Mouse (Mus musculus): ENCODE results near the gene Fam178b. TPM values are rescaled to one million over a fixed set of nuclear protein-coding genes. Genes with fewer than 3 reads are reported as not detected.

Gene Fam178b
- polyA plus RNA-seq, 1 experiment = 13.9 TPM

- TF ChIP-seq CTCF (IDR thresholded peaks at IDR 0.05; ENCODE audit: insufficient read depth, low read length) = no peak
- no peak for TF ChIP-seq POLR2A (IDR thresholded peaks at IDR 0.05; ENCODE audit: borderline replicate concordance, extremely low read depth, low read depth, low read length)
- DNase-seq = no peak
- no peak overlapping the region for H3K4me3 ChIP-seq (replicated peaks; ENCODE audit: extremely low read depth, low read depth, low read length)
- WGBS = 75% methylated on average over 1 of the region's 1 CpGs
- H3K4me1 ChIP-seq (ENCODE audit: control insufficient read depth, insufficient read depth, low read length) = peaks cover 6% of the 10 kb centered on the region; the same call in 1 of the 2 replicates
Observed at GRCm38 (mm10) chr1:36708626-36709025, 25.6 kb upstream of the Fam178b start.

GRCm38 (mm10) chr1:36707797-36708196, 24.8 kb upstream of the Fam178b start:
- 76% methylated on average over 3 of the region's 3 CpGs for WGBS
- Histone ChIP-seq H3K4me1 (ENCODE audit: control insufficient read depth, insufficient read depth, low read length) (peaks cover 6% of the 10 kb centered on the region; the same call in 1 of the 2 replicates), H3K4me3 (replicated peaks; ENCODE audit: extremely low read depth, low read depth, low read length) (no peak overlapping the region)
- DNase-seq = no peak
- TF ChIP-seq POLR2A (IDR thresholded peaks at IDR 0.05; ENCODE audit: borderline replicate concordance, extremely low read depth, low read depth, low read length) (no peak), CTCF (IDR thresholded peaks at IDR 0.05; ENCODE audit: insufficient read depth, low read length) (no peak)

GRCm38 (mm10) chr1:36707166-36707565, 24.2 kb upstream of the Fam178b start:
- TF ChIP-seq POLR2A (IDR thresholded peaks at IDR 0.05; ENCODE audit: borderline replicate concordance, extremely low read depth, low read depth, low read length) (no peak), CTCF (IDR thresholded peaks at IDR 0.05; ENCODE audit: insufficient read depth, low read length) (no peak)
- Histone ChIP-seq H3K4me3 (replicated peaks; ENCODE audit: extremely low read depth, low read depth, low read length) (no peak overlapping the region), H3K4me1 (ENCODE audit: control insufficient read depth, insufficient read depth, low read length) (peaks cover 6% of the 10 kb centered on the region; the same call in 1 of the 2 replicates)
- 61% methylated on average over 2 of the region's 2 CpGs for WGBS
- no peak for DNase-seq

- TF ChIP-seq CTCF (IDR thresholded peaks at IDR 0.05; ENCODE audit: insufficient read depth, low read length) (no peak), POLR2A (IDR thresholded peaks at IDR 0.05; ENCODE audit: borderline replicate concordance, extremely low read depth, low read depth, low read length) (no peak)
- peaks cover 3% of the 10 kb centered on the region; the same call in 1 of the 2 replicates for H3K4me1 ChIP-seq (ENCODE audit: control insufficient read depth, insufficient read depth, low read length)
- no peak overlapping the region for H3K4me3 ChIP-seq (replicated peaks; ENCODE audit: extremely low read depth, low read depth, low read length)
- DNase-seq = no peak
- WGBS = 71% methylated on average over 5 of the region's 5 CpGs
Observed at GRCm38 (mm10) chr1:36697030-36697429, 14.0 kb upstream of the Fam178b start.

GRCm38 (mm10) chr1:36696411-36696810, 13.4 kb upstream of the Fam178b start:
- TF ChIP-seq CTCF (IDR thresholded peaks at IDR 0.05; ENCODE audit: insufficient read depth, low read length) (no peak), POLR2A (IDR thresholded peaks at IDR 0.05; ENCODE audit: borderline replicate concordance, extremely low read depth, low read depth, low read length) (no peak)
- peaks cover 5% of the 10 kb centered on the region; the same call in 1 of the 2 replicates for H3K4me1 ChIP-seq (ENCODE audit: control insufficient read depth, insufficient read depth, low read length)
- 57% methylated on average over 6 of the region's 6 CpGs for WGBS
- DNase-seq = no peak
- H3K4me3 ChIP-seq (replicated peaks; ENCODE audit: extremely low read depth, low read depth, low read length) = no peak overlapping the region

GRCm38 (mm10) chr1:36694871-36695270, 11.9 kb upstream of the Fam178b start:
- Histone ChIP-seq H3K4me3 (replicated peaks; ENCODE audit: extremely low read depth, low read depth, low read length) (no peak overlapping the region), H3K4me1 (ENCODE audit: control insufficient read depth, insufficient read depth, low read length) (peaks cover 7% of the 10 kb centered on the region; the same call in 1 of the 2 replicates)
- DNase-seq = no peak
- TF ChIP-seq POLR2A (IDR thresholded peaks at IDR 0.05; ENCODE audit: borderline replicate concordance, extremely low read depth, low read depth, low read length) (no peak), CTCF (IDR thresholded peaks at IDR 0.05; ENCODE audit: insufficient read depth, low read length) (no peak)
- WGBS = 82% methylated on average over 6 of the region's 6 CpGs

- peak; percentile 52; the same call in 1 of the 2 replicates for TF ChIP-seq POLR2A (IDR thresholded peaks at IDR 0.05; ENCODE audit: borderline replicate concordance, extremely low read depth, low read depth, low read length)
- TF ChIP-seq CTCF (IDR thresholded peaks at IDR 0.05; ENCODE audit: insufficient read depth, low read length) = no peak
- under 1% methylated on average over 68 of the region's 68 CpGs for WGBS
- DNase-seq = peak; percentile 93
- peak within 1 kb of the TSS; percentile 75 for H3K4me3 ChIP-seq (replicated peaks; ENCODE audit: extremely low read depth, low read depth, low read length)
- peaks cover 7% of the 10 kb centered on the region; the same call in 1 of the 2 replicates for H3K4me1 ChIP-seq (ENCODE audit: control insufficient read depth, insufficient read depth, low read length)
Observed at GRCm38 (mm10) chr1:36691271-36692155, 8.5 kb upstream of the Fam178b start, which contains the start of gene Cox5b. Gene Cox5b (plus strand): TSS chr1:36691449.

- Histone ChIP-seq H3K4me1 (ENCODE audit: control insufficient read depth, insufficient read depth, low read length) (peaks cover 7% of the 10 kb centered on the region; the same call in 1 of the 2 replicates), H3K4me3 (replicated peaks; ENCODE audit: extremely low read depth, low read depth, low read length) (peak overlapping the region; percentile 75)
- no peak for DNase-seq
- WGBS = 58% methylated on average over 11 of the region's 11 CpGs
- TF ChIP-seq POLR2A (IDR thresholded peaks at IDR 0.05; ENCODE audit: borderline replicate concordance, extremely low read depth, low read depth, low read length) = no peak
- no peak for TF ChIP-seq CTCF (IDR thresholded peaks at IDR 0.05; ENCODE audit: insufficient read depth, low read length)
Observed at GRCm38 (mm10) chr1:36690671-36691235, 7.8 kb upstream of the Fam178b start.

- Histone ChIP-seq H3K4me3 (replicated peaks; ENCODE audit: extremely low read depth, low read depth, low read length) (no peak overlapping the region), H3K4me1 (ENCODE audit: control insufficient read depth, insufficient read depth, low read length) (no peaks in the 10 kb centered on the region)
- peak; percentile 64 for DNase-seq
- TF ChIP-seq CTCF (IDR thresholded peaks at IDR 0.05; ENCODE audit: insufficient read depth, low read length) (peak; percentile 88), POLR2A (IDR thresholded peaks at IDR 0.05; ENCODE audit: borderline replicate concordance, extremely low read depth, low read depth, low read length) (no peak)
- WGBS = 7% methylated on average over 13 of the region's 13 CpGs
Observed at GRCm38 (mm10) chr1:36683810-36684467, 956 bp upstream of the Fam178b start.
